Mouse (Mus musculus) liver, embryonic 12.5 days (tissue): ENCODE measurements around the gene Epha10. TPM values are rescaled to one million over a fixed set of nuclear protein-coding genes. Genes with fewer than 3 reads are reported as not detected.
A peak's percentile ranks its signal among the peaks of the same experiment; 100 is the strongest.

ENCODE experiments used
- ATAC-seq: fragments of 200-750 bp; cut with Nextera tagmentation; 2 replicates; pipeline ENCODE4 v1.8.0; 2017; ENCODE audit warnings: moderate number of reproducible peaks, mild to moderate bottlenecking, moderate library complexity
- H3K27ac ChIP-seq: fragments of 300-500 bp; sonication (generic); 2 replicates; pipeline ENCODE4 v1.5.1; 2016; ENCODE audit warnings: mild to moderate bottlenecking
- H3K27me3 ChIP-seq: fragments of 300-500 bp; sonication (generic); replicated peaks from 2 replicates; pipeline ENCODE4 v1.6.1; 2016; ENCODE audit warnings: mild to moderate bottlenecking, moderate library complexity
- H3K36me3 ChIP-seq: fragments of 300-500 bp; sonication (generic); 2 replicates; pipeline ENCODE4 v1.6.1; 2016; ENCODE audit warnings: mild to moderate bottlenecking, moderate library complexity
- H3K4me1 ChIP-seq: fragments of 300-500 bp; sonication (generic); 2 replicates; pipeline ENCODE4 v1.6.1; 2016
- H3K4me2 ChIP-seq: fragments of 300-500 bp; sonication (generic); 2 replicates; pipeline ENCODE4 v1.6.1; 2016; ENCODE audit warnings: mild to moderate bottlenecking, moderate library complexity
- H3K4me3 ChIP-seq: fragments of 300-500 bp; sonication (generic); 2 replicates; pipeline ENCODE4 v1.5.1; 2016; ENCODE audit warnings: mild to moderate bottlenecking, moderate library complexity
- H3K9ac ChIP-seq: fragments of 300-500 bp; sonication (generic); 2 replicates; pipeline ENCODE4 v1.6.1; 2016; ENCODE audit warnings: mild to moderate bottlenecking, moderate library complexity
- H3K9me3 ChIP-seq: fragments of 300-500 bp; sonication (generic); replicated peaks from 2 replicates; pipeline ENCODE4 v1.6.1; 2016; ENCODE audit warnings: mild to moderate bottlenecking, moderate library complexity
- WGBS: fragments of 180-500 bp; shearing (Covaris S2); methylation state at CpG from one replicate; pipeline ENCODE4 v1.1.7; 2016; ENCODE audit not compliant: insufficient replicate concordance; 5-methylcytosine and 5-hydroxymethylcytosine counted together
- polyA plus RNA-seq: library from polyadenylated mRNA; unstranded; fragments of >200 nt; fragmentation: Nextera tagmentation; extraction: Ambion mirVana; gene quantifications from 2 replicates; pipeline ENCODE4 v1.2.1, GENCODE M21; 2016

Gene Epha10
- polyA plus RNA-seq, 1 experiment from 2014 or later = 0.04 TPM

DNA sequence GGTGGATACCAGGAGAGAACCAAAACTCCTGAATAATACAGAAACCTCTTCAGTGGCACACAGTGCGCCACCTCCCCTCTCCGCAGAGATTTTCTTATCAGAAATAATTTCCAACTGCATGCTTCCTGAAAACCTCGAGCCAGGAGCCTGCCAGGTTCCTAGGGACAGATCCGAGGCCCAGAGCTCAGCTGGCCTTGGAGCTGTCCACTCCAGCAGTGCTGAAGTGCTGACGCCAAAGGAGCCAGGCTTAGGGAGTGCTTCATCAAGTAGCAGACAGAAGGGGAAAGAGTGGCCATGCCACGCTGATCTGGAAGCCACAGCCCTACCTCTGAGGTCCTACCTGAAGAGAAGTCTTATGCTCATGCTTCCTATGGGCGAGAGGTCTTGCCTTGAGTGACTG lies 20.3 kb upstream of the Epha10 start:
- Histone ChIP-seq H3K9me3 (no peaks in the 10 kb centered on the region), H3K4me2 (no peak overlapping the region), H3K4me3 (no peak overlapping the region), H3K27me3 (peaks cover 56% of the 10 kb centered on the region), H3K27ac (no peak overlapping the region), H3K4me1 (no peaks in the 10 kb centered on the region; the same call in 1 of the 2 replicates), H3K9ac (no peak overlapping the region), H3K36me3 (peaks cover 18% of the 10 kb centered on the region)
- 3% methylated on average over 7 of the region's 7 CpGs for WGBS
- ATAC-seq = peak; percentile 30; the same call in 1 of the 2 replicates

DNA sequence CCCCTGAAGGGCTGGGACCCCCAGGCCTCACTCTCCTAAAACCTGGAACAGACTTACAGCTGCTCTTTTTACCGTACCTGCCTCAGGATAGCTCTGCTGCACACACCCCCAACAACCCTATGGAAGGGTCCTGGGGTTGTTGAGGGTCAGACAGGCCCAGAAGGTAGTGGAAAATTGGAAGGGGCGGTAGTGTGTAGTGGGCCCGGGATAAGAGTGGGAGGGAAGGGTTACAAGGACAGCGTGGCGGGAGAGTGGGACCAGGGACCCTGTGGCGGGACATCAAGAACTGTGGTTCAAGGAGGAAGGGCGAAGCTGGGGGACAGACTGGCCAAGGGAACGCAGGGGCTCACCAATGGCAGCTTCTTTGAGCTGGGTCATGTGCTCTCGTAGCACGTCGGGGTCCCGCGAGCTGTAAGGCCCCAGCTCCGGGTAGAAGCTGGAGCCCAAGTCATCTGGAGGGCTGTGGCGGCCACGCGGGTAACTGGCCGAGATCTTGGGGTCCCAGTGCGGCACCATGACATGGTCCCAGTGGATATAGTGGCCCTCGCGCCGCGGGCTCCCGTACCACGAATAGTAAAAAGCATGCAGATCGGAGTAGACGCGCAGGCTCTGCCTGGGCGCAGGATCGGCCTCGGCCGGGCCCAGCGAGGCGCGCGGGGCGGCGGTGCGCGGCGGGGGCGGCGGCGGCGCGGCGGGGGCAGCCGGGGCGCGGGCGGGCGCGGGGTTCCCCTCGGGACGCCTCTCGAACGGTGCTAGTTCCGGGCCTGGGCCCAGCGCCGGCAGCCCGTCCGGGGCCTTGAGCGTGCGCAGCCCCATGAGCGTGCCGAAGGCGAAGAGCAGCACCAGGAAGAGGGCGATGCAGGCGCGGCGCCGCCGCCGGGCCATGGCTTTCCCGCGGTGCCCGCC lies 19.2 kb upstream of the Epha10 start, which contains the start of gene Maneal:
Gene Maneal, minus strand, starts transcription at position 889 of the 906 bp plus-strand sequence.
- no peak within 1 kb of the TSS for H3K9ac ChIP-seq
- H3K27me3 ChIP-seq = peaks cover 56% of the 10 kb centered on the region
- H3K27ac ChIP-seq = no peak within 1 kb of the TSS
- 5% methylated on average over 65 of the region's 77 CpGs for WGBS
- no peaks in the 10 kb centered on the region for H3K9me3 ChIP-seq
- H3K4me3 ChIP-seq = peak within 1 kb of the TSS; percentile 35
- peak within 1 kb of the TSS; percentile 59 for H3K4me2 ChIP-seq
- no peak for ATAC-seq
- H3K36me3 ChIP-seq = peaks cover 8% of the 10 kb centered on the region
- H3K4me1 ChIP-seq = no peaks in the 10 kb centered on the region; the same call in 1 of the 2 replicates

DNA sequence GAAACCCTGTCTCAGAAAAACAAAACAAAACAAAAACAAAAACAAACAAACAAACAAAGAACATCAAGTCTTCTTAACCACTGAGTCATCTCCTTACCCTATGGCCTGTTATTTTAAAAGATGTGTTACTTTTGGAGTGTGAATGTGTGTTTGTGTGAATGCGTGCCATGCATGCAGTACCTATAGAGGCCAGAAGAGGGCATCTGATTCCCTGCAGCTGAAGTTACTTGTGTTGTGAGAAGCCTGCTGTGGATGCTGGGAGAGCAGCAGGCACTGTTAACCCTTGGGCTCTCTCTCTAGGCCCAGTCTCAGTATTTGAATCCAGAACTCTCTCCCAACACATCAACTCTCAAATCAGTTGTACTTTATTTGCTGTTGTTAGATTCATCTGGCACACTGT lies 8.0 kb upstream of the Epha10 start:
- H3K36me3 ChIP-seq = no peaks in the 10 kb centered on the region
- no peak overlapping the region for H3K4me2 ChIP-seq
- 74% methylated on average over 1 of the region's 1 CpGs for WGBS
- H3K9me3 ChIP-seq = 0 out of 2 replicates have a peak, but pooled peaks cover 6% of the 10 kb centered on the region
- H3K27me3 ChIP-seq = no peaks in the 10 kb centered on the region
- no peak for ATAC-seq
- no peak overlapping the region for H3K9ac ChIP-seq
- no peak overlapping the region for H3K27ac ChIP-seq
- no peak overlapping the region for H3K4me3 ChIP-seq
- H3K4me1 ChIP-seq = no peaks in the 10 kb centered on the region

DNA sequence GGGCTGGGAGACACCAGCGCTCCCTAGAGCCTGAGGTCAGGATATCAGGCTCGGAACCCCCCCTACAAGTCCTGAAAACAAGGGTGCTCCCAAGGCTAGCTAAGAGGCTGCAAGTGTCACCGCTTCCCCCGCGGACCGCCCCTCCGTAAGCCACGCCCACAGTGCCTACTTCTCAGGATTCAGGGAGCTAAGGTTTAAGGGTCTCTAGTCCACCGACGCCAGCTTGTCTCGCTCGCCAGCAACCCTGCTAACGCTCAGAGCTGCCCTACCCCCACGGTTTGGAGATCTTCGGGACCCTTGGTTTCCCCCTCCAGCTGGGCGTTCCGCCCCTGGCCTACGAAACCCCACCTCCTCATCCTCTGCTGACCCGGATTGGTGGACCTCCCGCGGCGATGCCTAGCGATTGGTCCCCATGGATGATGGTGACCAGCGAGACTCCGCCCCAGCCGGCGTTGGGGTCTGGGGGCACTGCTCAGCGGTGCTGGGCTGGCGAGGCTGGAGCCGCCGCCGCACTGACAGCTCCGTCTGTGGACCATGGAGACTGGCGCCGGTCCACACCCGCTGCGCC lies 726 bp downstream of the Epha10 start:
- Histone ChIP-seq H3K4me3 (peak overlapping the region; percentile 25), H3K4me2 (peak overlapping the region; percentile 46), H3K27me3 (peaks cover 78% of the 10 kb centered on the region)

DNA sequence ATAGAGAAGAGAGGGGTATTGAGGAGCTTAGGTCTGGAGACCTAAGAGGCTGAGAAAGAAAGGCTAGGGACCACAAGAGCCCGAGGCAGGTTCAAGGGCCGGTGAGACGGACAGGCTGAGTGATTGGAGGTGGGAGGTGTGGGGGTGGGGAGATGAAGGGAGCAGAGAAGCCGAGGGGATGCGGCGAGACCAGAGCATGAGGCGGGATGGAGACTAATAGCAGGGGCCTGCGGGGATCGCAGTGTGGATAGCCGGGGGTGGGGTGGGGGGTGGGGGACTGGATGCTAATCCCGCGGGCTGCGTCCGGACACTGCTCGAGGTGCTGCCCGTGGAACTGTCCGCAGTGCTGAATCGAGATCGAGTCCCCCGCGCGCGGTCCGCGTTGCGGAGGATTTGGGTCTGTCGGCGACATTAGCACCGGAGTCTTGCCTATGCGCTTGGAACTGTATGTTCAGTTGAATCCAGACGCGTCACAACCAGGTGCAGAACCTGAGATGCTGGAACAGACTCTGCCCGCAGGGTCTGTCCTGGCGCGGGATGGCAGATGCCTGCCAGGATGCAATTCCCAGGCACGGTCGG lies 1.5 kb downstream of the Epha10 start:
- Histone ChIP-seq H3K27me3 (peaks cover 84% of the 10 kb centered on the region), H3K36me3 (no peaks in the 10 kb centered on the region)
- ATAC-seq = no peak

More for the DNA sequence above, 726 bp downstream of the Epha10 start:
- 2% methylated on average over 37 of the region's 37 CpGs for whole genome bisulfite sequencing
- Histone ChIP-seq H3K36me3 (no peaks in the 10 kb centered on the region), H3K9ac (no peak overlapping the region), H3K9me3 (no peaks in the 10 kb centered on the region), H3K4me1 (peaks cover 13% of the 10 kb centered on the region), H3K27ac (no peak overlapping the region)
- 0 out of 2 replicates have a peak, but pooled peaks have one; percentile 21 for ATAC-seq

DNA sequence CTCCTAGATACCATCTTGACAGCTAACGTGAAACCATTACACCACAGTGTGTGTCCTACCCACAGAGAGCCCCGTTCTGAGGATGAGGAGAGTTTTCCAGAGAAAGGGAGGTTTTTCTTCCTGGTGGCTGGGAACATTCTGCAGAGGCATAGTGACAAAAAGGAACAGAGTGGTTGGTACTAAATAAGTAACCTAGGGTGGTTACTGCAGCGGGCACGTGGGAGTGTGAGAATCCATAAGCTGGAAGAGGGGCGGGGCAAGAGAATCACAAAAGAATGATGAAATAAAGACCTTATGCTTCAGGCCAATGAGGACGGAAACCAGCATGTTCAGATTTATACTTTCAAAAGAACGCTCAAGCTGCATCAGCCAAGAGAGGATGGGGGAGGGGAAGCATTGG lies 8.0 kb downstream of the Epha10 start:
- H3K4me2 ChIP-seq = no peak overlapping the region
- no peak overlapping the region for H3K27ac ChIP-seq
- no peak for ATAC-seq
- no peak overlapping the region for H3K4me3 ChIP-seq
- H3K27me3 ChIP-seq = peaks cover 91% of the 10 kb centered on the region
- no peaks in the 10 kb centered on the region for H3K9me3 ChIP-seq
- H3K36me3 ChIP-seq = no peaks in the 10 kb centered on the region
- WGBS = 53% methylated on average over 7 of the region's 7 CpGs
- no peak overlapping the region for H3K9ac ChIP-seq
- H3K4me1 ChIP-seq = no peaks in the 10 kb centered on the region

More for the DNA sequence above, 1.5 kb downstream of the Epha10 start:
- H3K9me3 ChIP-seq = no peaks in the 10 kb centered on the region
- H3K27ac ChIP-seq = no peak overlapping the region
- 3% methylated on average over 37 of the region's 37 CpGs for WGBS
- no peak overlapping the region for H3K9ac ChIP-seq
- peaks cover 13% of the 10 kb centered on the region for H3K4me1 ChIP-seq
- peak overlapping the region; percentile 46; the same call in 1 of the 2 replicates for H3K4me2 ChIP-seq
- H3K4me3 ChIP-seq = peak overlapping the region; percentile 25; the same call in 1 of the 2 replicates

DNA sequence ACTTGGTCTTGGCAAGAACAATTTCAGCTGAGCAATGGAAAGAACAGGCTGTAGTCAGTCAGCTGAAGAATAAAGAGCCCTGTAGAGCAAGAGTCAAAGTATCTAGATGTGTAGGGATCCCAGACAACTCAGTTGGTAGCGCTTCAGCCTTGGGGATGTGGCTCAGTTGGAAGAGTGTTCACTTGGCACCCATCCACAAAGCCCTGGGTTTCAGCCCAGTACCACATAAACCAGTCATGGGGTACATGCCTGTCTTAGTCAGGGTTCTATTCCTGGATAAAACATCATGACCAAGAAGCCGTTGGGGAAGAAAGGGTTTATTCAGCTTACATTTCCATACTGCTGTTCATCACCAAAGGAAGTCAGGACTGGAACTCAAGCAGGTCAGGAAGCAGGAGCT lies 9.2 kb downstream of the Epha10 start:
- WGBS = 68% methylated on average over 2 of the region's 2 CpGs
- Histone ChIP-seq H3K4me1 (peaks cover 5% of the 10 kb centered on the region; the same call in 1 of the 2 replicates), H3K4me3 (no peak overlapping the region), H3K27me3 (peaks cover 91% of the 10 kb centered on the region), H3K27ac (no peak overlapping the region), H3K9me3 (no peaks in the 10 kb centered on the region), H3K36me3 (no peaks in the 10 kb centered on the region), H3K9ac (no peak overlapping the region), H3K4me2 (no peak overlapping the region)
- ATAC-seq = no peak

DNA sequence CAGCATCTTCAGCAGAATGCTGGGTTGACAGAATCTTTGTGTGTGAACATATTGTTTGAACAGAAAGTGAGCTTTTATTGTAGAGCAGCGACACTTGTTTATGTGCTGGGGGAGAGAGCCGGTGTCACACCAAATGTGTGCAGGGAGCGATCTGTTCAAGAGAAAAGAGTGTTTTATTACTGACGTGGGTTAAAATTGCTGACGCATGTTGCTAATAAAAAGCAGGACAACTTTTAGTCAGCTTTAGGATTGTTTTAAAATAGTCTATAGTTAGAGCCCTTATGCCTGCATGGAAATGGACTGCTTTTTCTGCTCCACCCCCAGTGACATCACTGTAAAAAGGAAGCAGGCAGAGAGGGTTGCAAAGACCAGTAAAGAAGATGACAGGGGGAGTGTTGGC lies 10.1 kb downstream of the Epha10 start:
- H3K27me3 ChIP-seq = peaks cover 92% of the 10 kb centered on the region
- 65% methylated on average over 5 of the region's 5 CpGs for WGBS
- no peak overlapping the region for H3K9ac ChIP-seq
- no peak for ATAC-seq
- no peaks in the 10 kb centered on the region for H3K9me3 ChIP-seq
- peaks cover 7% of the 10 kb centered on the region; the same call in 1 of the 2 replicates for H3K4me1 ChIP-seq
- no peak overlapping the region for H3K27ac ChIP-seq
- no peak overlapping the region for H3K4me3 ChIP-seq
- H3K36me3 ChIP-seq = no peaks in the 10 kb centered on the region
- no peak overlapping the region for H3K4me2 ChIP-seq

DNA sequence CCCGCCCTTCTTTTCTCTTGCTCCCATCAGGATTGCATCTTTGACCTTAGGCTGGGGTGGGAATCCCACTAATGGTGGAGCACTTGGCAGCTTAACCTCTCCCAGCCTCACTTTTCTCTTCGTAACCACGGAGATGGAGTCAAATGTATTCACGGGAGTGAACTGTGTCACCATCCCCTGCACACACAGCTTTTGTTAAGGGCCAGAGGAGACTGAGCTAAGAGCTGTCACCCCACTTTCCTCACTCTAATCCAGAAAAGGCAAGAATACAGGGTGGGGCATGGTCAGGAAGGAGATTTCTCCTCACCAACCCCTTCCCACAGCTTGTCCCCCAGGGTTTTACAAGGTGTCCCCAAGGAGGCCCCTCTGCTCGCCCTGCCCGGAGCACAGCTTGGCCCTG lies 13.1 kb downstream of the Epha10 start:
- no peaks in the 10 kb centered on the region for H3K36me3 ChIP-seq
- no peak for ATAC-seq
- no peak overlapping the region for H3K4me2 ChIP-seq
- WGBS = 33% methylated on average over 6 of the region's 6 CpGs
- no peaks in the 10 kb centered on the region for H3K9me3 ChIP-seq
- no peak overlapping the region for H3K27ac ChIP-seq
- H3K27me3 ChIP-seq = peaks cover 95% of the 10 kb centered on the region
- H3K9ac ChIP-seq = no peak overlapping the region
- H3K4me1 ChIP-seq = peaks cover 7% of the 10 kb centered on the region; the same call in 1 of the 2 replicates
- no peak overlapping the region for H3K4me3 ChIP-seq

DNA sequence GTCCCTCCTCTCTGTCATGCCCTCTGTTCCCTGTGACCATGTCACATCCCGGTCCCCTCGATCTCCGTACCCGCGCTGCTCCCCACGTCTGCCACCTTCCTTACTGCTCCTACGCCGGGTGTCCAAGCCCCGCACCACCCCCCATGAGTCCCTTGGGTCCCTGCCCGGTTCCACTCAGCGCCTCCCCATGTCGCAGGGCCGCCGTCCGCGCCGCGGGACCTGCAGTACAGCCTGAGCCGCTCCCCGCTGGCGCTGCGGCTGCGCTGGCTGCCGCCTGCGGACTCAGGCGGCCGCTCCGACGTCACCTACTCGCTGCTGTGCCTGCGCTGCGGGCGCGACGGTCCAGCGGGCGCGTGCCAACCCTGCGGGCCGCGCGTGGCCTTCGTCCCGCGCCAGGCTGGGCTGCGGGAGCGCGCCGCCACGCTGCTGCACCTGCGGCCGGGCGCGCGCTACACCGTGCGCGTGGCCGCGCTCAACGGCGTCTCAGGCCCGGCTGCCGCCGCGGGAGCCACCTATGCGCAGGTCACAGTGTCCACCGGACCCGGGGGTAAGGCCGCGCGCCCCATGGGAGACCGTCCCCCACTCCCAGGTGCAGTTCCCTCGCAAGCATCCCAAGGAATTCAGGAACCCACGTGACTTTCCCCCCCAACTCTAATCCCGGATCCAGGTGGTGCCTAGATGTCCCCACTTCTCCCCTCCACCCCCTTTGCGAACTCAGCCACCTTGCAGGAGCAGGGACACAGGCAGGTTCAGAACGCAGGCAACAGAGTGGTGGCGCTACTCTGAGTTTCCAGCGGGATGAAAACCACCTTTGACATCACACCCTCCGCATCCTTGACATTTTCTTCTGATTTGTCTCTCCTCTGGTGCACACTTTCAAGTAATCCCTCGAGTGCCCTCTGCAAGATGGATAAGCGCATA lies 14.1 kb downstream of the Epha10 start:
- Histone ChIP-seq H3K27me3 (peaks cover 95% of the 10 kb centered on the region), H3K4me3 (peak overlapping the region; percentile 43), H3K9me3 (no peaks in the 10 kb centered on the region), H3K36me3 (no peaks in the 10 kb centered on the region), H3K4me1 (peaks cover 12% of the 10 kb centered on the region), H3K4me2 (peak overlapping the region; percentile 50), H3K9ac (no peak overlapping the region), H3K27ac (no peak overlapping the region)
- ATAC-seq = no peak
- WGBS = 3% methylated on average over 79 of the region's 83 CpGs

DNA sequence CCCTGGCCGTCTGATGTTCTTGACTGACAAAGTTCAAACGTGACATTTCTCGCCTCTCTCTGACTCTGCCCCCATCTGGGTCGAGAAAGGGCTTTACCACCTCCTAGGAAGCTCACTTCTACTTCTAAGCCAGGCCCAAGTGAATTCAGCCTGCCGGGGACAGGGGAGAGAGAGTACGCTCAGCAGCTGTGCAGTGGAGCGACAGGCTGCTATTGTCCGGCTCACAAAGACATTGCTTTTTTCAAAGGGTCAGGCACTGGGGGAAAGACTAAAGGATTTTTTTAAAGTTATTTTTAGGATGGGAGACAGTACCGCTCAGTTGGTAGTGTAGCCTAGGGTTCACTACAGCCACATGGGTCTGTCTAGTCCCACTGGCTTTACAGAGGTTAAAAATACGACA lies 17.7 kb downstream of the Epha10 start:
- no peak for ATAC-seq
- Histone ChIP-seq H3K4me2 (no peak overlapping the region), H3K4me1 (peaks cover 15% of the 10 kb centered on the region), H3K27ac (no peak overlapping the region), H3K9ac (no peak overlapping the region), H3K4me3 (no peak overlapping the region), H3K27me3 (peaks cover 87% of the 10 kb centered on the region), H3K36me3 (no peaks in the 10 kb centered on the region), H3K9me3 (no peaks in the 10 kb centered on the region)
- WGBS = 59% methylated on average over 10 of the region's 10 CpGs
